1 mouse cellular context compared by ENCODE assay signal in the genomic region with DNA sequence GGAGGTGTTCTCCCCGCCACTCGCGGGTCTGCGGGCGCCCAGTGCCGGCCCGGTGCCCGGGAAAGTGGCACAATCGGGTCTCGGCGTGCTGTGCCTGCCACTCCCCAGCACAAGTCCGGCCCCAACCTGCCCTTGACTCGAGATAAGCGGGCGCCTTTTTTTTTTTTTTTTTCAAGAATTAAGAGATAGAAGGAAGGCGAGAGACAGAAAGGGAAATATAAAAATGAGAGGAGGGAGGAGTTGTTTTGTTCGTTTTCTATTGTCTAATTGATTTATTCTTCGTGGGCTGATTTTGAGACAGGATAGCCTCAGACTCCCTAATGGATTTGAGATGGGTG.
A peak's percentile ranks its signal among the peaks of the same experiment; 100 is the strongest.
TF ChIP-seq lines count a peak whose summit lies in the region.

No protein-coding gene starts in this region.

TF ChIP-seq in MEL, 35 proteins besides CTCF, POLR2A, EP300 and RAD21 (continued from another document):
- 0 out of 2 replicates have a peak, but pooled peaks have one; percentile 8 for TF ChIP-seq MXI1 (IDR thresholded peaks at IDR 0.05; ENCODE audit: low read depth, low read length)
- TF ChIP-seq BHLHE40 (IDR thresholded peaks at IDR 0.05; ENCODE audit: borderline replicate concordance, low read depth, low read length), result peak; percentile 13; the same call in 1 of the 2 replicates
- TF ChIP-seq USF1 (IDR thresholded peaks at IDR 0.05; ENCODE audit: low read depth, low read length), result no peak
- TF ChIP-seq GATA1 (IDR thresholded peaks at IDR 0.05; ENCODE audit: low read depth, low read length), result 0 out of 2 replicates have a peak, but pooled peaks have one; percentile 6
- no peak for TF ChIP-seq POLR2AphosphoS5 (IDR thresholded peaks at IDR 0.05; ENCODE audit: borderline replicate concordance, low read depth, low read length)
- TF ChIP-seq CHD2 (IDR thresholded peaks at IDR 0.05; ENCODE audit: low read length), result no peak
- TF ChIP-seq MYB (IDR thresholded peaks at IDR 0.05; ENCODE audit: low read depth, low read length), result no peak
- TF ChIP-seq ELF1 (IDR thresholded peaks at IDR 0.05; ENCODE audit: low read depth, low read length), result no peak; the same call in 1 of the 2 replicates
- 0 out of 2 replicates have a peak, but pooled peaks have one; percentile 29 for TF ChIP-seq RCOR1 (IDR thresholded peaks at IDR 0.05; ENCODE audit: low read depth, low read length)
- no peak for TF ChIP-seq TCF12 (IDR thresholded peaks at IDR 0.05; ENCODE audit: low read depth, low read length)
- TF ChIP-seq ZKSCAN1 (IDR thresholded peaks at IDR 0.05; ENCODE audit: low read depth, low read length), result no peak
- no peak for TF ChIP-seq TBP (IDR thresholded peaks at IDR 0.05; ENCODE audit: low read depth, low read length)
- TF ChIP-seq ETS1 (IDR thresholded peaks at IDR 0.05; ENCODE audit: low read depth, low read length), result peak; percentile 3; the same call in 1 of the 2 replicates
- no peak for TF ChIP-seq KAT2A (conservative IDR thresholded peaks at IDR 0.05; ENCODE audit: low read depth, low read length)
- TF ChIP-seq JUND (IDR thresholded peaks at IDR 0.05; ENCODE audit: low read depth, low read length), result no peak
- peak; percentile 36; the same call in 1 of the 2 replicates for TF ChIP-seq SIN3A (IDR thresholded peaks at IDR 0.05; ENCODE audit: low read length)
- no peak; the same call in 1 of the 2 replicates for TF ChIP-seq MAZ (IDR thresholded peaks at IDR 0.05; ENCODE audit: low read depth, low read length)
- no peak for TF ChIP-seq SMC3 (IDR thresholded peaks at IDR 0.05; ENCODE audit: low read depth, low read length)
- TF ChIP-seq NELFE (IDR thresholded peaks at IDR 0.05; ENCODE audit: low read depth, low read length), result 0 out of 2 replicates have a peak, but pooled peaks have one; percentile 28
